Mouse (Mus musculus) heart, postnatal 0 days (tissue): Measurements from ENCODE around the gene Tead2. TPM values are rescaled to one million over a fixed set of nuclear protein-coding genes. Genes with fewer than 3 reads are reported as not detected.
A peak's percentile ranks its signal among the peaks of the same experiment; 100 is the strongest.

ENCODE experiments used
- ATAC-seq: fragments of 200-750 bp; cut with Nextera tagmentation; 2 replicates; pipeline ENCODE4 v1.8.0; 2017; ENCODE audit warnings: low read depth, moderate number of reproducible peaks, moderate library complexity; ENCODE audit not compliant: insufficient read depth
- DNase-seq: peaks from one replicate; pipeline ENCODE4 v3.0.0-alpha.2; 2016; ENCODE audit warnings: low spot score
- H3K27ac ChIP-seq: fragments of 300-500 bp; sonication (generic); 2 replicates; pipeline ENCODE4 v1.5.1; 2014; ENCODE audit warnings: low read depth, mild to moderate bottlenecking
- H3K27me3 ChIP-seq: fragments of 300-500 bp; sonication (generic); 2 replicates; pipeline ENCODE4 v1.6.1; 2014; ENCODE audit warnings: low read length, mixed read lengths; ENCODE audit not compliant: control insufficient read depth, insufficient read depth
- H3K36me3 ChIP-seq: fragments of 300-500 bp; sonication (generic); replicated peaks from 2 replicates; pipeline ENCODE4 v1.6.1; 2014; ENCODE audit warnings: low read length, mixed read lengths; ENCODE audit not compliant: control insufficient read depth, insufficient read depth
- H3K4me1 ChIP-seq: fragments of 300-500 bp; sonication (generic); 2 replicates; pipeline ENCODE4 v1.6.1; 2014; ENCODE audit warnings: antibody characterized with exemption; ENCODE audit not compliant: control insufficient read depth, insufficient read depth
- H3K4me2 ChIP-seq: fragments of 300-500 bp; sonication (generic); 2 replicates; pipeline ENCODE4 v1.6.1; 2014; ENCODE audit warnings: low read depth, mild to moderate bottlenecking, low read length, moderate library complexity
- H3K4me3 ChIP-seq: fragments of 300-500 bp; sonication (generic); 2 replicates; pipeline ENCODE4 v1.5.1; 2014; ENCODE audit warnings: low read depth, low read length
- H3K9ac ChIP-seq: fragments of 300-500 bp; sonication (generic); replicated peaks from 2 replicates; pipeline ENCODE4 v1.6.1; 2014; ENCODE audit warnings: low read depth, low read length, mixed read lengths
- H3K9me3 ChIP-seq: fragments of 300-500 bp; sonication (generic); replicated peaks from 2 replicates; pipeline ENCODE4 v1.6.1; 2016; ENCODE audit warnings: low read length; ENCODE audit not compliant: control insufficient read depth
- CTCF ChIP-seq: IDR thresholded peaks from 2 replicates; pipeline ENCODE4 v1.5.1; 2016; ENCODE audit warnings: antibody characterized with exemption, control low read depth, low read depth
- EP300 ChIP-seq: IDR thresholded peaks from 2 replicates; pipeline ENCODE4 v1.6.1; 2016; ENCODE audit warnings: antibody characterized with exemption, low read depth
- WGBS: fragments of 180-500 bp; shearing (Covaris S2); extraction: QIAGEN DNeasy Blood & Tissue Kit; methylation state at CpG from one replicate; pipeline ENCODE4 v1.1.7; 2014; 5-methylcytosine and 5-hydroxymethylcytosine counted together
- polyA plus RNA-seq: library from polyadenylated mRNA; unstranded; fragments of >200 nt; fragmentation: Nextera tagmentation; extraction: Ambion mirVana; gene quantifications from 2 replicates; pipeline ENCODE4 v1.2.1, GENCODE M21; 2015
- total RNA-seq: library from RNA; depleted of rRNA; stranded (reverse); fragments of >200 nt; gene quantifications from 2 replicates; pipeline ENCODE4 v1.2.3, GENCODE M21; 2014; ENCODE audit warnings: low replicate concordance

Tead2 gene
- total and polyA plus RNA-seq, 2 experiments from 2014 or later = 41.1 to 50.6 TPM

GRCm38 (mm10) chr7:45234922-45235571, 19.5 kb downstream of the Tead2 start:
- Histone ChIP-seq H3K9ac (no peak overlapping the region), H3K27ac (no peak overlapping the region), H3K4me1 (peaks cover 21% of the 10 kb centered on the region), H3K27me3 (no peaks in the 10 kb centered on the region), H3K4me2 (peak overlapping the region; percentile 52), H3K36me3 (peaks cover 25% of the 10 kb centered on the region), H3K9me3 (no peaks in the 10 kb centered on the region), H3K4me3 (peak overlapping the region; percentile 12)
- TF ChIP-seq EP300 (no peak), CTCF (no peak)
- 7% methylated on average over 21 of the region's 21 CpGs for whole genome bisulfite sequencing
- peak; percentile 66 for ATAC-seq
- DNase-seq = peak; percentile 63

GRCm38 (mm10) chr7:45235656-45236180, 20.2 kb downstream of the Tead2 start:
- no peak overlapping the region for H3K9ac ChIP-seq
- no peaks in the 10 kb centered on the region for H3K27me3 ChIP-seq
- 47% methylated on average over 17 of the region's 17 CpGs for WGBS
- H3K4me1 ChIP-seq = peaks cover 22% of the 10 kb centered on the region
- peak overlapping the region; percentile 52 for H3K4me2 ChIP-seq
- DNase-seq = no peak
- ATAC-seq = no peak
- no peaks in the 10 kb centered on the region for H3K9me3 ChIP-seq
- H3K36me3 ChIP-seq = peaks cover 25% of the 10 kb centered on the region
- peak overlapping the region; percentile 12 for H3K4me3 ChIP-seq
- H3K27ac ChIP-seq = no peak overlapping the region
- TF ChIP-seq CTCF (no peak), EP300 (no peak)

- DNase-seq (no peak), ATAC-seq (no peak)
- Histone ChIP-seq H3K36me3 (0 out of 2 replicates have a peak, but pooled peaks cover 3% of the 10 kb centered on the region), H3K9me3 (no peaks in the 10 kb centered on the region), H3K4me3 (peak overlapping the region; percentile 22; the same call in 1 of the 2 replicates), H3K4me2 (peak overlapping the region; percentile 22; the same call in 1 of the 2 replicates), H3K4me1 (peaks cover 26% of the 10 kb centered on the region), H3K9ac (no peak overlapping the region; the same call in 1 of the 2 replicates), H3K27me3 (no peaks in the 10 kb centered on the region), H3K27ac (no peak overlapping the region)
- WGBS = 77% methylated on average over 17 of the region's 17 CpGs
- TF ChIP-seq EP300 (no peak), CTCF (no peak)
Measured at GRCm38 (mm10) chr7:45237747-45238699, 22.5 kb downstream of the Tead2 start.

GRCm38 (mm10) chr7:45238723-45239496, 23.4 kb downstream of the Tead2 start, which contains the start of gene Cd37:
Gene Cd37, minus strand, starts transcription at chr7:45239115.
- no peak within 1 kb of the TSS for H3K27ac ChIP-seq
- H3K27me3 ChIP-seq = no peaks in the 10 kb centered on the region
- H3K9me3 ChIP-seq = no peaks in the 10 kb centered on the region
- TF ChIP-seq EP300 = no peak
- TF ChIP-seq CTCF = no peak
- H3K36me3 ChIP-seq = no peaks in the 10 kb centered on the region
- H3K9ac ChIP-seq = no peak within 1 kb of the TSS; the same call in 1 of the 2 replicates
- no peak for DNase-seq
- H3K4me1 ChIP-seq = peaks cover 22% of the 10 kb centered on the region
- H3K4me2 ChIP-seq = peak within 1 kb of the TSS; percentile 22; the same call in 1 of the 2 replicates
- WGBS = 37% methylated on average over 20 of the region's 20 CpGs
- no peak for ATAC-seq
- peak within 1 kb of the TSS; percentile 22; the same call in 1 of the 2 replicates for H3K4me3 ChIP-seq

DNA sequence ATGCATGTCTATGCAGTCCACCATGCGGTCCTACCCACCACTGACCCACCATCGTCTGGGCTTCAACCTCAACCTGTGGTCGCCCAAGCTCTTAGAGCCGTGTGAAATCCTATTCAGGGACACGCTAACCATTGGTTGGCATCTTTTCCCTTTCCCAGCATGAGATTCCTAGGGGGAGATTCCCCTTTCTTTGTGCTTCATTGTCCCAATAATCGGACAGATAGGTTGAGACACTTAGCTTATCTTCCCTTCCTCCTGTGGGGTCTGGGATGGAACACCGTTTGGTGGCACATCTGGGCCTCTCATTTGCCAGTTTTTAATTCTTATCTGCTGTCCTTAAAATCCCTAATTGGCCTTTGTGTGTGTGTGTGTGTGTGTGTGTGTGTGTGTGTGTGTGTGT, 24.6 kb downstream of the Tead2 start:
- Histone ChIP-seq H3K4me2 (no peak overlapping the region), H3K9me3 (no peaks in the 10 kb centered on the region), H3K27ac (no peak overlapping the region), H3K4me1 (0 out of 2 replicates have a peak, but pooled peaks cover 12% of the 10 kb centered on the region), H3K36me3 (no peaks in the 10 kb centered on the region), H3K4me3 (no peak overlapping the region), H3K27me3 (no peaks in the 10 kb centered on the region), H3K9ac (no peak overlapping the region)
- no peak for TF ChIP-seq CTCF
- TF ChIP-seq EP300 = no peak
- no peak for ATAC-seq
- 85% methylated on average over 7 of the region's 7 CpGs for WGBS
- no peak for DNase-seq
